Mouse (Mus musculus) CH12.LX (cell line): Measurements from ENCODE around the gene Gm5617.

ENCODE experiments used
- CTCF ChIP-seq, 2 experiments: IDR thresholded peaks in 1 of 2; conservative IDR thresholded peaks in 1 of 2; 2 replicates each; pipeline ENCODE4 v1.5.1; 2011 to 2012; ENCODE audit warnings: low read depth in 2 of 2, low read length in 2 of 2, improper control_type of control experiment in 1 of 2, inconsistent platforms in 1 of 2, mild to moderate bottlenecking in 1 of 2, moderate library complexity in 1 of 2
- POLR2A ChIP-seq: IDR thresholded peaks from 2 replicates; pipeline ENCODE4 v1.6.1; 2011; ENCODE audit warnings: low read depth, mild to moderate bottlenecking, improper control_type of control experiment, low read length
- RAD21 ChIP-seq: IDR thresholded peaks from 2 replicates; pipeline ENCODE4 v1.6.1; 2011; ENCODE audit warnings: low read depth, mild to moderate bottlenecking, low read length, improper control_type of control experiment, moderate library complexity

DNA sequence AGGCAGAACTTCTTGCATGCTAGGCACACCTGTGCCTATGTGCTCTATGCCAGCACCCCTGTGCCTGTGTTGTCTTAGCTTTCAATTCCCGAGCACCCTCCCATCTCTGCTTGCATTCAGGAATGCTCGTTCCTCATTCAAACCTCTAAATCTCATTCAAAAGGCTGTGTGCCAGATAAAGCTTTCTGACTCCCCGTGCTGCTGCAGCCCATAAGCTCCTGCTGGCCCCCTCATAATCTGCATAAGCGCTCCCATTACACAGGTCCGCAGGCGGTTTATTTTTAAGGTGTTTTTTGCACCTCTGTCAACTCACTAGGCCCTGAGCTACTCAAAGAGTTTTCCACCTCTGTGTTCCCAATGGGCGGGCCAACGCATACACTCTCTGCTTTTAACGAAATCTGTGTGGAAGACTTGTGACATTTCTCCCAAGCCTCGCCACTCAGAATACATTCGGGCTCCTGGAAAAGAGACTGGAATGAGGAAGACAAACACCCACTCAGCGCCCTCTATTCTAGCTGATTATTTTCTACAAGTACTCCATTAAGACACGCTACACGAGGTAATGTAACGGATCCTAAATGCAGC, 22.7 kb upstream of the Gm5617 start:
- TF ChIP-seq POLR2A (no peak), CTCF (conservative IDR thresholded peaks at IDR 0.05 in 1 of 2, IDR thresholded peaks at IDR 0.05 in 1 of 2; ENCODE audit: low read depth in 2 of 2, low read length in 2 of 2) (no peak), RAD21 (no peak)
